Mouse (Mus musculus) C2C12 (cell line): ENCODE data around the gene Efna2.

ENCODE experiments used
- CEBPB ChIP-seq: IDR thresholded peaks from one replicate; pipeline ENCODE4 v1.6.1; 2011; ENCODE audit warnings: low read depth, mild to moderate bottlenecking, control low read depth, moderate library complexity
- CTCF ChIP-seq: IDR thresholded peaks from one replicate; pipeline ENCODE4 v1.5.1; 2011; ENCODE audit not compliant: control insufficient read depth, insufficient read depth, insufficient read length
- MAX ChIP-seq: IDR thresholded peaks from one replicate; pipeline ENCODE4 v1.6.1; 2011; ENCODE audit warnings: mild to moderate bottlenecking, control low read depth
- MYOG ChIP-seq: IDR thresholded peaks from one replicate; pipeline ENCODE4 v1.6.1; 2011; ENCODE audit not compliant: control insufficient read depth, insufficient read length; ENCODE audit errors: extremely low read depth
- USF1 ChIP-seq: IDR thresholded peaks from one replicate; pipeline ENCODE4 v1.6.1; 2011; ENCODE audit warnings: low read depth, mild to moderate bottlenecking, control low read depth, moderate library complexity

GRCm38 (mm10) chr10:80204055-80204454, 24.8 kb downstream of the Efna2 start:
- TF ChIP-seq MAX (no peak), MYOG (no peak), CTCF (no peak), USF1 (no peak), CEBPB (no peak)
